Comparison of ENCODE assay signal across 8 mouse cellular contexts in the genomic region with DNA sequence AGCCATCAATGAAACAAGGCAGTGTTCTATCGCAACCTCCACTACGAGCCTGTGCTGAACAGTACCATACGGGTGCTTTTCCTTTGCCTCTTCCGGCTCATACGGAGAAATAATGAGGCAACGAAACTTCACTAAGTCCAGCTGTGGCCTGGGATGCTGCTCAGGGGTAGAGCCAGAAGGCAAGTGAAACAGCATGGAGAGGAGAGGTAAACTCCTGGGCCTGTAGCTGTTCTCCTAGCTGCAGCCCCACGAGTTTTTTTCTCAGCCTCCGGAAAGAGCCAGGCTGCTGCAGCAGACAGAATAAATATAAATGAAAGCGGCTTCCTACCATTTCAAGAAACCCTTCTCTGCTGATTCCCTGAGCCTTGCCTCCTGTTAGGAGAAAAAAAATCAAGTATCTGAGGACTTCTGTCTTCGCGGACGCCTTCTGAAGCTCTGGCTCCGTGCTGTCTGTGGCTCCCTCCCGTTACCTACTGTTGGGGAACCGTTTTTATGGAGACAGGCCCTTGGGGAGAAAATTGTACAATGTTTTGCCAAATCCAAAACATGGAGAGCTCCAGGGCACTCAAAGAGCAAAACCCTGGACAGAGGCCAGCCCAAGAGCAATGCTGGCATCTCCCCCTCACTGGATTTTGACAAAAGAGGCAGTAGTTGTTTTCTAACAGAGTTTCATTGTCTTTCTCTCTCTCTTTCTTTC.
DNase-seq lines count a peak whose midpoint lies in the region; ATAC-seq lines count a peak whose summit lies in the region.

No protein-coding gene starts in this region.

- H3K9ac ChIP-seq in kidney, embryonic 15.5 days: no peak overlapping the region
- H3K9ac ChIP-seq in embryonic facial prominence, embryonic 13.5 days: peak overlapping the region; percentile 57; the same call in 1 of the 2 replicates
- no peak overlapping the region for H3K9ac ChIP-seq in hindbrain, embryonic 16.5 days (ENCODE audit: low read depth, low read length)

- H3K4me2 ChIP-seq in kidney, embryonic 15.5 days: no peak overlapping the region
- H3K4me2 ChIP-seq in embryonic facial prominence, embryonic 13.5 days: peak overlapping the region; percentile 47
- peak overlapping the region; percentile 1 for H3K4me2 ChIP-seq in hindbrain, embryonic 16.5 days (ENCODE audit: low read length)

- WGBS in kidney, embryonic 15.5 days: 60% methylated on average over 15 of the region's 15 CpGs
- 32% methylated on average over 15 of the region's 15 CpGs for WGBS in embryonic facial prominence, embryonic 13.5 days
- WGBS in hindbrain, embryonic 16.5 days: 54% methylated on average over 15 of the region's 15 CpGs

- H3K4me1 ChIP-seq in kidney, embryonic 15.5 days: peaks cover 3% of the 10 kb centered on the region; the same call in 1 of the 2 replicates
- peaks cover 33% of the 10 kb centered on the region for H3K4me1 ChIP-seq in embryonic facial prominence, embryonic 13.5 days
- H3K4me1 ChIP-seq in hindbrain, embryonic 16.5 days (ENCODE audit: control insufficient read depth, insufficient read depth, low read depth, low read length): peaks cover 4% of the 10 kb centered on the region; the same call in 1 of the 2 replicates

- no peaks in the 10 kb centered on the region for H3K9me3 ChIP-seq in kidney, embryonic 15.5 days (replicated peaks)
- H3K9me3 ChIP-seq in embryonic facial prominence, embryonic 13.5 days: no peaks in the 10 kb centered on the region
- H3K9me3 ChIP-seq in hindbrain, embryonic 16.5 days (ENCODE audit: control insufficient read depth, low read length): no peaks in the 10 kb centered on the region

- peak overlapping the region; percentile 73 for H3K27ac ChIP-seq in kidney, embryonic 15.5 days
- H3K27ac ChIP-seq in embryonic facial prominence, embryonic 13.5 days: peak overlapping the region; percentile 93
- peak overlapping the region; percentile 69 for H3K27ac ChIP-seq in hindbrain, embryonic 16.5 days (ENCODE audit: low read depth, low read length)

- intact Hi-C loops in left cerebral cortex, postnatal 36 days (cut with DNase I): no loop called here

- no peak for ATAC-seq in kidney, embryonic 15.5 days (replicated peaks; ENCODE audit: low FRiP score)
- ATAC-seq in embryonic facial prominence, embryonic 13.5 days (ENCODE audit: insufficient number of reproducible peaks, insufficient read depth, low FRiP score, low TSS enrichment, low read depth): 0 out of 2 replicates have a peak, but pooled peaks have one; percentile 37
- ATAC-seq in hindbrain, embryonic 16.5 days: peak; percentile 52; the same call in 1 of the 2 replicates

- H3K36me3 ChIP-seq in kidney, embryonic 15.5 days: no peaks in the 10 kb centered on the region
- no peaks in the 10 kb centered on the region for H3K36me3 ChIP-seq in embryonic facial prominence, embryonic 13.5 days
- no peaks in the 10 kb centered on the region for H3K36me3 ChIP-seq in hindbrain, embryonic 16.5 days (ENCODE audit: control insufficient read depth, insufficient read depth, low read length)

- no peaks in the 10 kb centered on the region for H3K27me3 ChIP-seq in kidney, embryonic 15.5 days
- H3K27me3 ChIP-seq in embryonic facial prominence, embryonic 13.5 days: no peaks in the 10 kb centered on the region
- no peaks in the 10 kb centered on the region; the same call in 1 of the 2 replicates for H3K27me3 ChIP-seq in hindbrain, embryonic 16.5 days (replicated peaks; ENCODE audit: control insufficient read depth, insufficient read depth, low read length)

- DNase-seq in kidney, adult 9 months: no peak
- peak; percentile 26 to 44 for DNase-seq in left cerebral cortex, postnatal 36 days (ENCODE audit: low spot score in 2 of 2)
- DNase-seq in right cerebral cortex, postnatal 4 days: peak; percentile 51
- DNase-seq in cerebellum, adult 11-12 months: no peak
- no peak for DNase-seq in urinary bladder, postnatal 10 days (ENCODE audit: low spot score)

- no peak overlapping the region for H3K4me3 ChIP-seq in kidney, embryonic 15.5 days (replicated peaks)
- peak overlapping the region; percentile 10; the same call in 1 of the 2 replicates for H3K4me3 ChIP-seq in embryonic facial prominence, embryonic 13.5 days
- no peak overlapping the region for H3K4me3 ChIP-seq in hindbrain, embryonic 16.5 days (ENCODE audit: low read length)

Comparison
In these comparisons a context has a peak if more than half of its experiments do, and no peak if none do; other contexts are left out.
1. DNase-seq: peak in left cerebral cortex, postnatal 36 days (2 of 2) and right cerebral cortex, postnatal 4 days (single experiment); none in kidney, adult 9 months (single experiment), cerebellum, adult 11-12 months (single experiment) and urinary bladder, postnatal 10 days (single experiment).
2. Peak in every context shown above with its lines, with median percentiles within 50 percentile points of each other: H3K27ac ChIP-seq.